ENCODE assay signal across 12 mouse cellular contexts in the genomic region with DNA sequence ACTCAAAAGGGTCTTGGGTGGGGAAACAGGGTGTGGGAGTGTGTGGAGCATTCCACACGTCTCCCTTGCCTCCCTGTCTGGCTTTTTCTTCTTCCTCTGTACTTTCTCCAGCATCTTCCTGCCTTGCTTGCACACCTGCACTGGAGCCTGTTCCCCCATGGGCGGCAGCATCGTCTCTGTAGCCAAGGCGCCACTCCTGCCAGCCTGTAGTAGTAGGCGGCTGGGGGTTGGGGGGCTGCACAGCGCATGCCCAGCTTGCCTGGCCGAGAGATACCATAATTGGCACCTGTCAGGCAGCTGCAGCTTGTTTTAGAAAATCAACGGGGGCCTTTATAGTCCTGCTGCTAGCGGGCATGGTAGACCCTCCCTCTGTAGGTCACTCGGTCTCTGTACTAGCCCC. TPM values are rescaled to one million over a fixed set of nuclear protein-coding genes. Genes with fewer than 3 reads are reported as not detected.
DNase-seq lines count a peak whose midpoint lies in the region; ATAC-seq lines count a peak whose summit lies in the region.
"Had no signal": no experiment of that assay in that cellular context is flagged by ENCODE, and none has a peak within 500 bp of the region (broad histone marks: within the 10 kb centered on the region; RNA-seq: fewer than 3 reads in every experiment).

No protein-coding gene starts in this region.

- WGBS in hindbrain, embryonic 14.5 days, result 49% methylated on average over 10 of the region's 10 CpGs

- peaks cover 77% of the 10 kb centered on the region for H3K4me1 ChIP-seq in hindbrain, embryonic 14.5 days (replicated peaks; ENCODE audit: control insufficient read depth, insufficient read depth, low read length)

- no peaks in the 10 kb centered on the region for H3K27me3 ChIP-seq in hindbrain, embryonic 14.5 days (ENCODE audit: control insufficient read depth, insufficient read depth, low read length)

- H3K9me3 ChIP-seq in hindbrain, embryonic 14.5 days (ENCODE audit: control insufficient read depth, low read length), result no peaks in the 10 kb centered on the region
- H3K9me3 ChIP-seq: limb, embryonic 13.5 days had no signal

- peak; percentile 37 for DNase-seq in retina, postnatal 1 day
- no peak for DNase-seq in retina, embryonic 14.5 days (ENCODE audit: low spot score)
- DNase-seq in hindbrain, embryonic 14.5 days (ENCODE audit: low spot score), result no peak
- peak; percentile 41 to 67 for DNase-seq in left cerebral cortex, postnatal 10 days (ENCODE audit: extremely low spot score in 1 of 2, low spot score in 2 of 2)
- DNase-seq in right cerebral cortex, postnatal 36 days (ENCODE audit: low spot score in 2 of 2), result peak; percentile 59 to 64
- DNase-seq in lung, postnatal 14 days, result no peak
- DNase-seq in adrenal gland, postnatal 10 days, result no peak
- DNase-seq in cerebellum, adult 9-10 months, result no peak
- DNase-seq: adrenal gland, postnatal 25 days had no signal

- peak overlapping the region; percentile 62; the same call in 1 of the 2 replicates for H3K27ac ChIP-seq in hindbrain, embryonic 14.5 days
- H3K27ac ChIP-seq: limb, embryonic 13.5 days had no signal

- ATAC-seq in hindbrain, embryonic 14.5 days (ENCODE audit: low FRiP score), result no peak; the same call in 1 of the 2 replicates

- no peak overlapping the region for H3K4me3 ChIP-seq in hindbrain, embryonic 14.5 days (replicated peaks; ENCODE audit: low read length)
- H3K4me3 ChIP-seq: limb, embryonic 13.5 days had no signal

- no peak overlapping the region; the same call in 1 of the 2 replicates for H3K4me2 ChIP-seq in hindbrain, embryonic 14.5 days (replicated peaks)
- H3K4me2 ChIP-seq: limb, embryonic 13.5 days had no signal

- intact Hi-C loops in left cerebral cortex, postnatal 10 days (cut with DNase I), result loop anchor here (5.0 kb wide), 1 partner anchor 46 kb away; no protein-coding TSS in a partner anchor

- no peaks in the 10 kb centered on the region for H3K36me3 ChIP-seq in hindbrain, embryonic 14.5 days (replicated peaks; ENCODE audit: control insufficient read depth, insufficient read depth)
- H3K36me3 ChIP-seq: limb, embryonic 13.5 days had no signal

- H3K9ac ChIP-seq in hindbrain, embryonic 14.5 days, result peak overlapping the region; percentile 20; the same call in 1 of the 2 replicates
- H3K9ac ChIP-seq: limb, embryonic 13.5 days had no signal

RNA-seq across cellular contexts. Expression of a gene that starts 25.5 kb away (rescaled TPM):
- 47.1 and 51.7 TPM in 2 replicates for polyA plus RNA-seq in hindbrain, embryonic 14.5 days (2014; fragmentation: Nextera tagmentation; extraction: Ambion mirVana)
- total RNA-seq in left cerebral cortex, postnatal 10 days (2021), result 10 to 100 TPM; 31.8 to 35.7 TPM
- total RNA-seq in adrenal gland, postnatal 10 days (2021), result 10 to 100 TPM; 31.4 to 37.6 TPM

RNA-seq across cellular contexts. Expression of a gene that starts 33.7 kb away (rescaled TPM):
- 44.9 and 49.3 TPM in 2 replicates for polyA plus RNA-seq in hindbrain, embryonic 14.5 days (2014; fragmentation: Nextera tagmentation; extraction: Ambion mirVana)
- 10 to 100 TPM; 19.0 to 21.4 TPM for total RNA-seq in left cerebral cortex, postnatal 10 days (2021)
- 10 to 100 TPM; 15.4 to 16.1 TPM for total RNA-seq in adrenal gland, postnatal 10 days (2021)

RNA-seq across cellular contexts. Expression of a gene that starts 33.8 kb away (rescaled TPM):
- 65.8 and 71.4 TPM in 2 replicates for polyA plus RNA-seq in hindbrain, embryonic 14.5 days (2014; fragmentation: Nextera tagmentation; extraction: Ambion mirVana)
- 10 to 100 TPM; 34.1 to 37.8 TPM for total RNA-seq in left cerebral cortex, postnatal 10 days (2021)
- 10 to 100 TPM; 19.2 to 21.3 TPM for total RNA-seq in adrenal gland, postnatal 10 days (2021)

RNA-seq across cellular contexts. Expression of a gene that starts 38.8 kb away (rescaled TPM):
- 3.3 TPM in 2 replicates for polyA plus RNA-seq in hindbrain, embryonic 14.5 days (2014; fragmentation: Nextera tagmentation; extraction: Ambion mirVana)
- 1 to 10 TPM; 1.8 to 2.9 TPM for total RNA-seq in left cerebral cortex, postnatal 10 days (2021)
- total RNA-seq in adrenal gland, postnatal 10 days (2021), result not detected
- total RNA-seq: heart, postnatal 25 days; megakaryocyte-erythroid progenitor cell, adult 5-6 weeks had no signal

RNA-seq across cellular contexts. Expression of a gene that starts 43.1 kb away (rescaled TPM):
- polyA plus RNA-seq in hindbrain, embryonic 14.5 days (2014; fragmentation: Nextera tagmentation; extraction: Ambion mirVana), result 32.6 and 33.5 TPM in 2 replicates
- 10 to 100 TPM; 14.7 to 14.9 TPM for total RNA-seq in left cerebral cortex, postnatal 10 days (2021)
- 10 to 100 TPM; 23.6 to 27.7 TPM for total RNA-seq in adrenal gland, postnatal 10 days (2021)

Comparison
In these comparisons a context has a peak if more than half of its experiments do, and no peak if none do; other contexts are left out.
1. DNase-seq: peak in retina, postnatal 1 day (single experiment), left cerebral cortex, postnatal 10 days (2 of 2) and right cerebral cortex, postnatal 36 days (2 of 2); none in retina, embryonic 14.5 days (single experiment), hindbrain, embryonic 14.5 days (single experiment), lung, postnatal 14 days (single experiment), adrenal gland, postnatal 10 days (single experiment) and cerebellum, adult 9-10 months (single experiment).